Mouse (Mus musculus) left cerebral cortex, adult 8-10 months (tissue): ENCODE measurements around the gene Apoc1. TPM values are rescaled to one million over a fixed set of nuclear protein-coding genes. Genes with fewer than 3 reads are reported as not detected.

Experiments
- DNase-seq, 2 experiments: peaks; one replicate each; pipeline ENCODE4 v3.0.0; 2022; ENCODE audit warnings: low spot score in 2 of 2
- total RNA-seq, 4 experiments: library from RNA; stranded (reverse); gene quantifications; 2 replicates each; pipeline ENCODE4 v1.2.4; 2022

Gene Apoc1
- total RNA-seq, 4 experiments from 2014 or later: 3.4 to 6.2 (median 4.7) TPM

GRCm38 (mm10) chr7:19651063-19651786 lies 41.2 kb downstream of the Apoc1 start:
- DNase-seq: no peak

GRCm38 (mm10) chr7:19641223-19641622 lies 51.2 kb downstream of the Apoc1 start:
- no peak for DNase-seq

Other genes with a start within 250 kb of the Apoc1 start
- 10 to 100 TPM; 70.4 to 80.3 (median 76.2) TPM for gene Mark4, start 233.8 kb downstream of the Apoc1 start, total RNA-seq
- 1 to 10 TPM in 1 of 4 experiments, under 1 TPM in 3; 0.59 to 1.1 (median 0.79) TPM for gene Exoc3l2, start 229.3 kb downstream of the Apoc1 start, total RNA-seq
- 1 to 10 TPM; 6.5 to 7.7 (median 7.1) TPM for gene Bloc1s3, start 184.3 kb downstream of the Apoc1 start, total RNA-seq
- 10 to 100 TPM; 19.0 to 25.5 (median 23.5) TPM for gene Trappc6a, start 184.3 kb downstream of the Apoc1 start, total RNA-seq
- 1 to 10 TPM in 2 of 4 experiments, under 1 TPM in 2; 0.83 to 1.7 (median 1.1) TPM for gene Nkpd1, start 174.8 kb downstream of the Apoc1 start, total RNA-seq
- 100 to 1,000 TPM; 118 to 134 (median 124) TPM for gene Ppp1r37, start 129.6 kb downstream of the Apoc1 start, total RNA-seq
- gene Zfp296, start 115.4 kb downstream of the Apoc1 start, total RNA-seq: 1 to 10 TPM; 1.6 to 1.9 (median 1.8) TPM
- 10 to 100 TPM; 44.2 to 59.5 (median 51.3) TPM for gene Gemin7, start 115.1 kb downstream of the Apoc1 start, total RNA-seq
- 10 to 100 TPM; 74.8 to 89.4 (median 84.1) TPM for gene Clasrp, start 88.2 kb downstream of the Apoc1 start, total RNA-seq
- gene Relb, start 63.2 kb downstream of the Apoc1 start, total RNA-seq: 1 to 10 TPM; 5.6 to 7.2 (median 6.4) TPM
- gene Clptm1, start 27.6 kb downstream of the Apoc1 start, total RNA-seq: 100 to 1,000 TPM; 145 to 171 (median 154) TPM
- not detected for gene Apoc2, start 14.7 kb downstream of the Apoc1 start, total RNA-seq
- gene Gm44805, start 11.2 kb downstream of the Apoc1 start, total RNA-seq: not detected
- under 1 TPM in 1 of 4 experiments, not detected in 3; 0.81 TPM for gene Apoc4, start 11.2 kb downstream of the Apoc1 start, total RNA-seq
- gene Apoe, start 6.5 kb upstream of the Apoc1 start, total RNA-seq: 1,000 to 10,000 TPM; 1,704 to 2,821 (median 2,131) TPM
- gene Tomm40, start 22.8 kb upstream of the Apoc1 start, total RNA-seq: 100 to 1,000 TPM; 109 to 112 (median 111) TPM
- 1 to 10 TPM; 6.5 to 8.0 (median 7.4) TPM for gene Nectin2, start 57.8 kb upstream of the Apoc1 start, total RNA-seq
- 10 to 100 TPM; 15.8 to 18.7 (median 17.1) TPM for gene Bcam, start 78.4 kb upstream of the Apoc1 start, total RNA-seq
- not detected for gene Cblc, start 104.1 kb upstream of the Apoc1 start, total RNA-seq
- gene Bcl3, start 130.1 kb upstream of the Apoc1 start, total RNA-seq: 1 to 10 TPM in 2 of 4 experiments, under 1 TPM in 1, not detected in 1; 0.57 to 6.4 (median 2.9) TPM
- gene Gm19345, start 159.3 kb upstream of the Apoc1 start, total RNA-seq: 1 to 10 TPM; 1.4 to 2.5 (median 2.0) TPM
- gene Ceacam16, start 168.6 kb upstream of the Apoc1 start, total RNA-seq: not detected
- not detected for gene Ceacam19, start 195.3 kb upstream of the Apoc1 start, total RNA-seq
- 10 to 100 TPM in 2 of 4 experiments, 1 to 10 TPM in 2; 7.0 to 12.4 (median 10.5) TPM for gene Pvr, start 228.5 kb upstream of the Apoc1 start, total RNA-seq